Mouse (Mus musculus): ENCODE measurements at regions not wholly inside any gene's neighbourhood (a gene's known extent, or its start where the extent isn't known, plus 50 kb on each side); places are given as distances from the start of the nearest gene placed in this dataset.
A peak's percentile ranks its signal among the peaks of the same experiment; 100 is the strongest.
"Not testable (repeated sequence)": the region's sequence is repeated elsewhere in the genome, so short reads cannot be mapped to it uniquely, and the experiment has no call there.

GRCm38 (mm10) chr16:3114473-3115335 is 476.1 kb upstream of the Olfr161 start:
- peak; percentile 67 to 71 for DNase-seq (ENCODE audit: low spot score in 2 of 2)

DNA sequence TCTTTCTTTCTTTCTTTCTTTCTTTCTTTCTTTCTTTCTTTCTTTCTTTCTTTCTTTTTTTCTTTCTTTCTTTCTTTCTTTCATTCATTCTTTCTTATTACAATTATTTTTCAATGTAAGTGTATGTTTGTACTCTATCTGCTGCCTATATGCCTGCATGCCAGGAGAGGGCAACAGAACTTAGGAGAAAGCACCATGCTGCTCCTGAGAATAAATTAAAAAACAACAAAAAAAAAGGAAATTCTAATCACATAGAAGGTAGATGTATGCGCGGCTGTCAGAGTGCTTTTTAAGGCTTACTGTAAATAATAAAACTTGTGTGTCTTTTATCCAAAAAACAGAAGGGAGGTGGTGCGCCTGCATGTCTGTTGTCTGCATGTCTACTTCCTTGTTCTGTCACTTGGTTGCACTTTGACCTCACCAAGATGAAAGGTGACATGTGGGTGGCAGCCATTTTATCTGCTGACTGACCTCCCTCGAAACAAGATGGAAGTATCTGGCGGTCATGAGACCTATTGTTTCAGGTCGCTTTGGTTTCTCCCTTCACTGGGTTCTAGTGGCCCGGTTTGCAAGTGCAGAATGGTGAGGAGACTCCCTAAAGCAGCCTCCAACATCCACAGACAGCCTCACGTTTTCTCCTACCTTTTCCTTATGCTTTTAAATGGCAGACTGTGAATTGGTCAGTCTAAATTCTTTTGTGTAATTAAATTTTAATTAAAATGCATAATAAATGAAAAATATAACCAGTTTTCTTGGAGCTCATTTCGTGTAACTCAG is 475.3 kb upstream of the Olfr161 start:
- DNase-seq (ENCODE audit: low spot score in 2 of 2) = peak; percentile 42 to 56

DNA sequence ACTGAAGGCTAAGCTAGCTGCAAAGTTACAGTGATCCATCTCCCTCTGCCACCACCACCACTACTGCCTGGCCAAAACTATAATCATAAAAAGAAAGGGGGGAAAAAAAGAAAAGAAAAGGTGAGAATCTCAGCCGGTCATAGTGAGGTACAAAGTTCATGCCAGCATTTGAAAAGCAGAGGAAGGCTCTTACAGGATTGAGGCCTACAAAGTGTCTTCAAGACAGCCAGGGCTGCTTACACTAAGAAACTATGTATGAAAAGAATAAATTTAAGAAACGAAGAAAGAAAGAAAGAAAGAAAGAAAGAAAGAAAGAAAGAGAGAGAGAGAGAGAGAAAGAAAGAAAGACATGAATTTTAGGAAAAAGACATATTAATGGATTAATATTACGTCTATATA is 474.7 kb upstream of the Olfr161 start:
- peak; percentile 57 to 70 for DNase-seq (ENCODE audit: low spot score in 2 of 2)

- DNase-seq (ENCODE audit: low spot score in 2 of 2) = not testable (repeated sequence)
Measured at GRCm38 (mm10) chr16:3121216-3121615, 469.6 kb upstream of the Olfr161 start.

DNA sequence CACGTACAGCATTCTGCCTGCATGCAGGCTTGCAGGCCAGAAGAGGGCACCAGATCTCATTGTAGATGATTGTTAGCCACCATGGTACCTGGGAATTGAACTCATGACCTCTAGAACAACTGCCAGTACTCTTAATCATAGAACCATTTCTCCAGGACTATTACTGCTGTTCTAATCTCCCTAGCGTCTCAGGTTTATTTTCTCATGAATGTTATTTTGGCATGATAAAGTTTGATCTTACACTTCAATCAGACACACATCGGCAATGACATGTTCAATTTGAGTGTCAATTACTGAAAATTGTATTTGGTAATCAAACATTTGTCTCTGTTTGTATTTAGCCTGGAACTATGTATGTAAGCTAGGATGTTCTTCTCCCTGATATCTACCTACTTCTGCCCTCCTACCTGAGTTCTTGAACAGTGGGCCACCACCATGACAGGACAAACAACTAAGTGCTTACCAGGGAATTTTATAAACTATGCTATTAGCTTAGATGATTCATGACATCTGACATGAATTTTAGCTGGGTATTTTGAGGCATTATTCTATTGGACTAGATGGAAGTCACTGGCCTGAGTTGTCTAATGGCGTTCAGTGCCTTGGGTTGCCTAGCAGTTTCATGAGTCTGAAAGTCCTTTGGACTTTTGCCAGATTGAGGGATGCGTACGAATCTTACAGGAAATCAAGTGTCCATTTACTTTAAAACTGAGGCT is 468.5 kb upstream of the Olfr161 start:
- not testable (repeated sequence) for DNase-seq (ENCODE audit: low spot score in 2 of 2)

- peak; percentile 39 to 53 for DNase-seq (ENCODE audit: low spot score in 2 of 2)
Measured at GRCm38 (mm10) chr16:3122861-3123477, 467.9 kb upstream of the Olfr161 start.

GRCm38 (mm10) chr16:3127317-3127716 is 463.5 kb upstream of the Olfr161 start:
- peak in 1 of 2 experiments; percentile 5 for DNase-seq (ENCODE audit: low spot score in 2 of 2)
